Mouse (Mus musculus): Measurements from ENCODE around the gene Gpc4. TPM values are rescaled to one million over a fixed set of nuclear protein-coding genes. Genes with fewer than 3 reads are reported as not detected.

Gene Gpc4
- total and polyA plus RNA-seq, 3 experiments: not detected

- H3K4me2 ChIP-seq (ENCODE audit: insufficient read depth, low read depth, poor library complexity, severe bottlenecking): no peak overlapping the region
- H3K9me3 ChIP-seq (replicated peaks; ENCODE audit: low read length): no peaks in the 10 kb centered on the region
- dilution Hi-C loops (cut with MboI; ENCODE audit: extremely low pct_ligation_motif_present, extremely low pct_unique_long_range_greater_than_20kb, low sequenced_read_pairs): no loop called here
- H3K4me3 ChIP-seq (replicated peaks in 1 of 3; ENCODE audit: low read depth in 2 of 3, low read length in 2 of 3, poor library complexity in 1 of 3): no peak overlapping the region
- H3K4me1 ChIP-seq (ENCODE audit: control insufficient read depth in 1 of 2, insufficient read depth in 2 of 2): no peaks in the 10 kb centered on the region
- H3K79me2 ChIP-seq (replicated peaks; ENCODE audit: control insufficient read depth, extremely low read depth, insufficient read depth, poor library complexity, severe bottlenecking): no peaks in the 10 kb centered on the region
- no peaks in the 10 kb centered on the region for H3K27me3 ChIP-seq (replicated peaks)
- H3K27ac ChIP-seq (ENCODE audit: insufficient read depth, low read depth): no peak overlapping the region
- H3K36me3 ChIP-seq (replicated peaks in 1 of 2; ENCODE audit: control insufficient read depth in 1 of 2, insufficient read depth in 1 of 2, low read length in 1 of 2): no peaks in the 10 kb centered on the region
- H3K9ac ChIP-seq (ENCODE audit: insufficient read depth, low read depth): no peak overlapping the region
- no peak for DNase-seq (ENCODE audit: extremely low read depth)
- in situ Hi-C loops (cut with MboI; ENCODE audit: low pct_ligation_motif_present, low pct_unique_long_range_greater_than_20kb, low sequenced_read_pairs): no loop called here
- no peak for TF ChIP-seq ELF1 (IDR thresholded peaks at IDR 0.05; ENCODE audit: low read depth, low read length)
- no peak for TF ChIP-seq JUND (conservative IDR thresholded peaks at IDR 0.05; ENCODE audit: low read depth, low read length)
- TF ChIP-seq USF1 (IDR thresholded peaks at IDR 0.05; ENCODE audit: low read depth, low read length): no peak
- TF ChIP-seq TCF12 (IDR thresholded peaks at IDR 0.05; ENCODE audit: low read depth, low read length): no peak
- no peak for TF ChIP-seq BHLHE40 (IDR thresholded peaks at IDR 0.05; ENCODE audit: low read depth, low read length)
- no peak for TF ChIP-seq RCOR1 (conservative IDR thresholded peaks at IDR 0.05; ENCODE audit: low read depth, low read length)
- TF ChIP-seq USF2 (conservative IDR thresholded peaks at IDR 0.05; ENCODE audit: low read depth, low read length): no peak
Observed at GRCm38 (mm10) chrX:52183551-52184442, 18.7 kb upstream of the Gpc4 start.

- Histone ChIP-seq H3K27me3 (replicated peaks) (no peaks in the 10 kb centered on the region), H3K4me3 (replicated peaks in 1 of 3; ENCODE audit: low read depth in 2 of 3, low read length in 2 of 3, poor library complexity in 1 of 3) (no peak overlapping the region)
- dilution Hi-C loops (cut with MboI; ENCODE audit: extremely low pct_ligation_motif_present, extremely low pct_unique_long_range_greater_than_20kb, low sequenced_read_pairs): no loop called here
Observed at GRCm38 (mm10) chrX:52181401-52181800, 16.3 kb upstream of the Gpc4 start.

GRCm38 (mm10) chrX:52177067-52177466 lies 12.0 kb upstream of the Gpc4 start:
- in situ Hi-C loops (cut with MboI; ENCODE audit: low pct_ligation_motif_present, low pct_unique_long_range_greater_than_20kb, low sequenced_read_pairs) (no loop called here), dilution Hi-C loops (cut with MboI; ENCODE audit: extremely low pct_ligation_motif_present, extremely low pct_unique_long_range_greater_than_20kb, low sequenced_read_pairs) (no loop called here)
- Histone ChIP-seq H3K4me2 (ENCODE audit: insufficient read depth, low read depth, poor library complexity, severe bottlenecking) (no peak overlapping the region), H3K79me2 (replicated peaks; ENCODE audit: control insufficient read depth, extremely low read depth, insufficient read depth, poor library complexity, severe bottlenecking) (no peaks in the 10 kb centered on the region), H3K36me3 (replicated peaks in 1 of 2; ENCODE audit: control insufficient read depth in 1 of 2, insufficient read depth in 1 of 2, low read length in 1 of 2) (no peaks in the 10 kb centered on the region), H3K4me1 (ENCODE audit: control insufficient read depth in 1 of 2, insufficient read depth in 2 of 2) (no peaks in the 10 kb centered on the region), H3K9me3 (replicated peaks; ENCODE audit: low read length) (no peaks in the 10 kb centered on the region), H3K9ac (ENCODE audit: insufficient read depth, low read depth) (no peak overlapping the region), H3K4me3 (replicated peaks in 1 of 3; ENCODE audit: low read depth in 2 of 3, low read length in 2 of 3, poor library complexity in 1 of 3) (no peak overlapping the region), H3K27ac (ENCODE audit: insufficient read depth, low read depth) (no peak overlapping the region), H3K27me3 (replicated peaks) (no peaks in the 10 kb centered on the region)
- no peak for TF ChIP-seq KAT2A (IDR thresholded peaks at IDR 0.05; ENCODE audit: insufficient replicate concordance, low read length)
- TF ChIP-seq ZNF384 (IDR thresholded peaks at IDR 0.05; ENCODE audit: low read depth, low read length): no peak
- no peak for TF ChIP-seq CHD2 (IDR thresholded peaks at IDR 0.05; ENCODE audit: low read length)
- no peak for TF ChIP-seq POLR2AphosphoS2 (IDR thresholded peaks at IDR 0.05; ENCODE audit: low read depth, low read length)
- no peak for TF ChIP-seq SIN3A (IDR thresholded peaks at IDR 0.05; ENCODE audit: low read length)
- TF ChIP-seq CHD1 (IDR thresholded peaks at IDR 0.05; ENCODE audit: low read depth, low read length): no peak
- no peak for TF ChIP-seq PAX5 (IDR thresholded peaks at IDR 0.05; ENCODE audit: low read length)
- TF ChIP-seq TCF12 (IDR thresholded peaks at IDR 0.05; ENCODE audit: low read depth, low read length): no peak
- TF ChIP-seq MEF2A (IDR thresholded peaks at IDR 0.05; ENCODE audit: borderline replicate concordance, low read depth, low read length): no peak
- no peak for DNase-seq (ENCODE audit: extremely low read depth)

More at GRCm38 (mm10) chrX:52181401-52181800, 16.3 kb upstream of the Gpc4 start:
- no peak for DNase-seq (ENCODE audit: extremely low read depth)
- H3K4me2 ChIP-seq (ENCODE audit: insufficient read depth, low read depth, poor library complexity, severe bottlenecking): no peak overlapping the region
- no peaks in the 10 kb centered on the region for H3K9me3 ChIP-seq (replicated peaks; ENCODE audit: low read length)
- in situ Hi-C loops (cut with MboI; ENCODE audit: low pct_ligation_motif_present, low pct_unique_long_range_greater_than_20kb, low sequenced_read_pairs): no loop called here
- H3K9ac ChIP-seq (ENCODE audit: insufficient read depth, low read depth): no peak overlapping the region
- no peaks in the 10 kb centered on the region for H3K79me2 ChIP-seq (replicated peaks; ENCODE audit: control insufficient read depth, extremely low read depth, insufficient read depth, poor library complexity, severe bottlenecking)
- H3K36me3 ChIP-seq (replicated peaks in 1 of 2; ENCODE audit: control insufficient read depth in 1 of 2, insufficient read depth in 1 of 2, low read length in 1 of 2): no peaks in the 10 kb centered on the region
- no peak overlapping the region for H3K27ac ChIP-seq (ENCODE audit: insufficient read depth, low read depth)
- TF ChIP-seq TCF12 (IDR thresholded peaks at IDR 0.05; ENCODE audit: low read depth, low read length) (no peak), HCFC1 (IDR thresholded peaks at IDR 0.05; ENCODE audit: low read depth, low read length) (no peak), TBP (conservative IDR thresholded peaks at IDR 0.05; ENCODE audit: low read depth, low read length) (no peak), MAX (IDR thresholded peaks at IDR 0.05; ENCODE audit: low read length) (no peak), CHD1 (IDR thresholded peaks at IDR 0.05; ENCODE audit: low read depth, low read length) (no peak), NELFE (IDR thresholded peaks at IDR 0.05; ENCODE audit: low read depth, low read length) (no peak), ELF1 (IDR thresholded peaks at IDR 0.05; ENCODE audit: low read depth, low read length) (no peak), PAX5 (IDR thresholded peaks at IDR 0.05; ENCODE audit: low read length) (no peak), ZMIZ1 (IDR thresholded peaks at IDR 0.05; ENCODE audit: low read depth, low read length) (no peak), SIN3A (IDR thresholded peaks at IDR 0.05; ENCODE audit: low read length) (no peak), UBTF (IDR thresholded peaks at IDR 0.05; ENCODE audit: low read depth, low read length) (no peak), USF1 (IDR thresholded peaks at IDR 0.05; ENCODE audit: low read depth, low read length) (no peak), JUND (conservative IDR thresholded peaks at IDR 0.05; ENCODE audit: low read depth, low read length) (no peak)
- no peaks in the 10 kb centered on the region for H3K4me1 ChIP-seq (ENCODE audit: control insufficient read depth in 1 of 2, insufficient read depth in 2 of 2)
